8 mouse cellular contexts compared by ENCODE assay signal in the genomic region with DNA sequence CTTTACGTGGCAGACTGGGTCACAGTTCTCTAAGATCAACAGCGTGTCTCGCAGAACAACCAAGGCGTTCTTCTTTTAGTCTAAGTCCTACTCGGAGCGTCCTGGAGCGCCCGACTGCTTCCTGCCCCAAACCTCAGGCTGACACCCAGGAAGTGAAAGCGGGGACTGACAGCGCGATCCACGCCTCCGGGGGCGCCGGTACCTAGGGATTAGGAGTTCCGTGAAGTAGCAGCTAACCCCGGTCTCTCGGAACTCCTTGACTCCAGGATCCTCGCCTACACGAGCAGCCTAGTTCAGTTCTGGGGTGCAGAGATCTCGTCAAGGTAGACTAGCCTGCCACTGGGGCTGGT. TPM values are rescaled to one million over a fixed set of nuclear protein-coding genes. Genes with fewer than 3 reads are reported as not detected.
DNase-seq lines count a peak whose midpoint lies in the region; ATAC-seq and TF ChIP-seq lines count a peak whose summit lies in the region.

TSS of gene Nrp1 (plus strand) at position 199 of the 350 bp plus-strand sequence.

- TF ChIP-seq POLR2A in CH12.LX (IDR thresholded peaks at IDR 0.05; ENCODE audit: low read depth, low read length) = no peak; the same call in 1 of the 2 replicates

- ATAC-seq in frontal cortex, adult (ENCODE audit: low TSS enrichment) = peak; percentile 42
- ATAC-seq in hematopoietic stem cell, adult 5-6 weeks (replicated peaks in 1 of 2; ENCODE audit: insufficient read depth in 1 of 2, low FRiP score in 2 of 2, low TSS enrichment in 1 of 2, low read depth in 1 of 2, poor library complexity in 2 of 2, severe bottlenecking in 2 of 2) = peak; percentile 5 to 9; a peak in 1 of 4 replicates

- TF ChIP-seq CTCF in CH12.LX (conservative IDR thresholded peaks at IDR 0.05 in 1 of 2, IDR thresholded peaks at IDR 0.05 in 1 of 2; ENCODE audit: low read depth in 2 of 2, low read length in 2 of 2) = no peak

- no peaks in the 10 kb centered on the region for H3K79me2 ChIP-seq in CH12.LX (replicated peaks; ENCODE audit: control insufficient read depth, extremely low read depth, insufficient read depth, poor library complexity, severe bottlenecking)

- H3K4me1 ChIP-seq in CH12.LX (ENCODE audit: control insufficient read depth in 1 of 2, insufficient read depth in 2 of 2) = peaks cover 3 to 53% of the 10 kb centered on the region in 2 experiments

- H3K4me2 ChIP-seq in CH12.LX (ENCODE audit: insufficient read depth, low read depth, poor library complexity, severe bottlenecking) = peak within 1 kb of the TSS; percentile 23

- no peak for TF ChIP-seq EP300 in CH12.LX (IDR thresholded peaks at IDR 0.05; ENCODE audit: low read length)

- TF ChIP-seq RAD21 in CH12.LX (IDR thresholded peaks at IDR 0.05; ENCODE audit: low read depth, low read length) = no peak

- H3K36me3 ChIP-seq in CH12.LX (replicated peaks in 1 of 2; ENCODE audit: control insufficient read depth in 1 of 2, insufficient read depth in 1 of 2, low read length in 1 of 2) = no peaks in the 10 kb centered on the region

- in situ Hi-C loops in CH12.LX (cut with MboI; ENCODE audit: low pct_ligation_motif_present, low pct_unique_long_range_greater_than_20kb, low sequenced_read_pairs) = loop anchor here (5.0 to 25.0 kb wide), 5 partner anchors 139 to 921 kb away; no protein-coding TSS in a partner anchor

- no peaks in the 10 kb centered on the region for H3K9me3 ChIP-seq in CH12.LX (replicated peaks; ENCODE audit: low read length)

- H3K4me3 ChIP-seq in CH12.LX (replicated peaks in 1 of 3; ENCODE audit: low read depth in 2 of 3, low read length in 2 of 3, poor library complexity in 1 of 3) = peak within 1 kb of the TSS; percentile 57 to 79 (median 78)

- peak within 1 kb of the TSS; percentile 42 for H3K27ac ChIP-seq in CH12.LX (ENCODE audit: insufficient read depth, low read depth)

- DNase-seq in CH12.LX (ENCODE audit: extremely low read depth) (peak; percentile 53), adipocyte (ENCODE audit: low spot score) (peak; percentile 68)
- peak in 1 of 2 experiments; percentile 66 for DNase-seq in layer of hippocampus, postnatal 36 days
- DNase-seq in lung, postnatal 10 days = peak; percentile 63
- DNase-seq in retina, postnatal 7 days (ENCODE audit: low read depth, low spot score) = peak; percentile 23
- no peak for DNase-seq in yolk sac, embryonic 10.5 days (ENCODE audit: low spot score)

- peak within 1 kb of the TSS; percentile 35 for H3K9ac ChIP-seq in CH12.LX (ENCODE audit: insufficient read depth, low read depth)

- dilution Hi-C loops in CH12.LX (cut with MboI; ENCODE audit: extremely low pct_ligation_motif_present, extremely low pct_unique_long_range_greater_than_20kb, low sequenced_read_pairs) = no loop called here

- H3K27me3 ChIP-seq in CH12.LX (replicated peaks) = no peaks in the 10 kb centered on the region

TF ChIP-seq in CH12.LX, 34 proteins besides CTCF, POLR2A, EP300 and RAD21:
- no peak for TF ChIP-seq RCOR1 (conservative IDR thresholded peaks at IDR 0.05; ENCODE audit: low read depth, low read length)
- TF ChIP-seq UBTF (IDR thresholded peaks at IDR 0.05; ENCODE audit: low read depth, low read length) = no peak
- TF ChIP-seq NELFE (IDR thresholded peaks at IDR 0.05; ENCODE audit: low read depth, low read length) = no peak
- peak; percentile 35; the same call in 1 of the 2 replicates for TF ChIP-seq ELF1 (IDR thresholded peaks at IDR 0.05; ENCODE audit: low read depth, low read length)
- no peak for TF ChIP-seq MEF2A (IDR thresholded peaks at IDR 0.05; ENCODE audit: borderline replicate concordance, low read depth, low read length)
- no peak for TF ChIP-seq E2F4 (IDR thresholded peaks at IDR 0.05; ENCODE audit: insufficient replicate concordance, low read depth, low read length)
- TF ChIP-seq CHD1 (IDR thresholded peaks at IDR 0.05; ENCODE audit: low read depth, low read length) = no peak

RNA-seq across cellular contexts. Expression of gene Nrp1, which starts in this region (rescaled TPM):
- total RNA-seq in CH12.LX (2012; rRNA removed) = 11.9 and 13.1 TPM in 2 replicates
- 14.7 and 16.7 TPM in 2 replicates for total RNA-seq in CH12.LX (2014; rRNA removed)
- polyA plus RNA-seq in CH12.LX (2012; ENCODE audit: insufficient read length, low read depth) = 6.9 and 7.3 TPM in 2 replicates
- total RNA-seq in hematopoietic stem cell, adult 5-6 weeks (2017) = 2.1 and 2.4 TPM in 2 replicates
- 100 to 1,000 TPM; 109 to 121 TPM for total RNA-seq in layer of hippocampus, postnatal 36 days (2021)

Comparison
In these comparisons a context has a peak if more than half of its experiments do, and no peak if none do; other contexts are left out.
1. RNA of gene Nrp1 (total RNA-seq): 109 to 121 TPM in layer of hippocampus, postnatal 36 days; 11.9 to 16.7 TPM in CH12.LX and 2.1 to 2.4 TPM in hematopoietic stem cell, adult 5-6 weeks; every median in the first group is over 4 times any median in the second.